Mouse (Mus musculus) liver, postnatal 0 days (tissue): ENCODE data around the gene Npm1.

Experiments
- CTCF ChIP-seq: sonication (generic); IDR thresholded peaks from 2 replicates; pipeline ENCODE4 v1.5.1; 2016; ENCODE audit warnings: antibody characterized with exemption, low read depth
- EP300 ChIP-seq: IDR thresholded peaks from 2 replicates; pipeline ENCODE4 v1.6.1; 2016; ENCODE audit warnings: antibody characterized with exemption, low read depth, mild to moderate bottlenecking

GRCm38 (mm10) chr11:33107540-33107939 is 55.5 kb downstream of the Npm1 start:
- TF ChIP-seq EP300, result no peak
- TF ChIP-seq CTCF, result no peak
